Mouse (Mus musculus): ENCODE measurements around the gene Gm20388. TPM values are rescaled to one million over a fixed set of nuclear protein-coding genes. Genes with fewer than 3 reads are reported as not detected.

Gm20388 gene
- polyA plus RNA-seq, 1 experiment, result 10.6 TPM

DNA sequence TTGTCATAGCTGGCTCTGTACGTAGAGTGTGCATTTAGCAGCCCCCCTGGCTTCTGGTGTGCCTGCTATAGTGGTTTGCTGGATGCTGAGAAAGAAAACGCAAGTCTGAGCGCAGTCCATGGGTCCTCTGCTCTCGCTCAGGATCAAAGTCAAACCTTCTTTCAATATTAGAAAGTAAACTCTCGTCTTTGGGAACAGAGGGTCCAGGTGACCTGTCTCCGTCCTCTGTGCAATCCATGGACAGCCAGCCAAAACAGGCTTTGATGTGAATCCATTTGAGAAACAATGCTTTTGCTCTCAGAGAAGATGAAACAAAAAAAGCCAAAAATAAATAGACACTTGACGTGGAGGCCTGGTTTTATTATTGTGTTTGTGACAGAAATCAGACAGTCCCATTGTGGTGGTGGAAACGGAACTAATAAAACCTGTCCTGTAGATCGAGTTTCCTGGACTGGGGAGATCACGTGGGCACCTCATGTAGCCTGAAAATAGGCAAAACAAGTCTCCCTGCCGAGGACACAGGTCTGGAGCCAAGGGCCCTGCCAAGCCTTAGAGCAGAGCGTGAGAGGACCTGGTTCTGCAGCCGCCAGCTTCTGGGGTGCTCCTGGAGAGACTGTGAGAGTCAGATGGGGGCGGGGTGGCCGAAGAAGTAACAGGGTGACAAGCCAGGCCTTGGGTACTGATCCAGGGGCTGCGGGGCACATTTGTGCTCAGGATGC is 3902.7 kb downstream of the Gm20388 start:
- TF ChIP-seq POLR2A (IDR thresholded peaks at IDR 0.05; ENCODE audit: borderline replicate concordance, control insufficient read depth, low read depth, low read length), result no peak
- TF ChIP-seq CTCF (IDR thresholded peaks at IDR 0.05; ENCODE audit: control insufficient read depth, insufficient read depth, low read length), result no peak
- H3K27ac ChIP-seq (ENCODE audit: control insufficient read depth, insufficient read depth, low read depth, low read length, poor library complexity), result no peak overlapping the region
- 64% methylated on average over 16 of the region's 16 CpGs for WGBS
- 0 out of 2 replicates have a peak, but pooled peaks cover 1% of the 10 kb centered on the region for H3K4me1 ChIP-seq (ENCODE audit: control insufficient read depth, insufficient read depth, low read length)
- no peak overlapping the region for H3K4me3 ChIP-seq (replicated peaks; ENCODE audit: control insufficient read depth, low read depth, low read length)

DNA sequence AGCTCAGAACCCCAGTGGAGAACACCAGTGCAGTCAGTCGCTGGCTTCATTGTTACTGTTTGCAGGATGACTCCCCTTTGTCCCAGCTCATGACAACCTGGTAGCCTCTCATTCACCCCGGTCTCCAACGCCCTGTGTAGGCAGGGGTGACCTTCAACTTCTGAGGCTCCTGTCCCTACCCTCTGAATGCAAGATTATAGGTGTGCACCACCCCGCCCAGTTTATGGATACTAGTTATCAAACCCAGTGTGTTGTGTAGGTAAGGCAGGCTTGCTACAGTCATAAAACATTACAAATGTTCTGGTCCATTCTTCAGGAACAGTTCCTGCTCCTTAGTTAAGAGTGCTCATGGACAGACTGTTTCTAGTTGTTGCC is 3903.2 kb downstream of the Gm20388 start:
- 75% methylated on average over 4 of the region's 4 CpGs for WGBS
- Histone ChIP-seq H3K27ac (ENCODE audit: control insufficient read depth, insufficient read depth, low read depth, low read length, poor library complexity) (no peak overlapping the region), H3K4me3 (replicated peaks; ENCODE audit: control insufficient read depth, low read depth, low read length) (no peak overlapping the region), H3K4me1 (ENCODE audit: control insufficient read depth, insufficient read depth, low read length) (0 out of 2 replicates have a peak, but pooled peaks cover 1% of the 10 kb centered on the region)
- TF ChIP-seq POLR2A (IDR thresholded peaks at IDR 0.05; ENCODE audit: borderline replicate concordance, control insufficient read depth, low read depth, low read length) (no peak), CTCF (IDR thresholded peaks at IDR 0.05; ENCODE audit: control insufficient read depth, insufficient read depth, low read length) (no peak)

GRCm38 (mm10) chr8:123815325-123815724 is 3904.7 kb downstream of the Gm20388 start:
- H3K4me3 ChIP-seq (replicated peaks; ENCODE audit: control insufficient read depth, low read depth, low read length), result no peak overlapping the region
- H3K27ac ChIP-seq (ENCODE audit: control insufficient read depth, insufficient read depth, low read depth, low read length, poor library complexity), result no peak overlapping the region
- 0 out of 2 replicates have a peak, but pooled peaks cover 1% of the 10 kb centered on the region for H3K4me1 ChIP-seq (ENCODE audit: control insufficient read depth, insufficient read depth, low read length)
- 92% methylated on average over 11 of the region's 11 CpGs for WGBS
- TF ChIP-seq POLR2A (IDR thresholded peaks at IDR 0.05; ENCODE audit: borderline replicate concordance, control insufficient read depth, low read depth, low read length), result no peak
- TF ChIP-seq CTCF (IDR thresholded peaks at IDR 0.05; ENCODE audit: control insufficient read depth, insufficient read depth, low read length), result no peak

GRCm38 (mm10) chr8:123816939-123817338 is 3906.3 kb downstream of the Gm20388 start:
- TF ChIP-seq CTCF (IDR thresholded peaks at IDR 0.05; ENCODE audit: control insufficient read depth, insufficient read depth, low read length) (no peak), POLR2A (IDR thresholded peaks at IDR 0.05; ENCODE audit: borderline replicate concordance, control insufficient read depth, low read depth, low read length) (no peak)
- no peaks in the 10 kb centered on the region for H3K4me1 ChIP-seq (ENCODE audit: control insufficient read depth, insufficient read depth, low read length)
- no peak overlapping the region for H3K4me3 ChIP-seq (replicated peaks; ENCODE audit: control insufficient read depth, low read depth, low read length)
- H3K27ac ChIP-seq (ENCODE audit: control insufficient read depth, insufficient read depth, low read depth, low read length, poor library complexity), result no peak overlapping the region
- 84% methylated on average over 8 of the region's 8 CpGs for WGBS

GRCm38 (mm10) chr8:123817747-123818146 is 3907.1 kb downstream of the Gm20388 start:
- WGBS, result 88% methylated on average over 11 of the region's 11 CpGs
- no peak overlapping the region for H3K27ac ChIP-seq (ENCODE audit: control insufficient read depth, insufficient read depth, low read depth, low read length, poor library complexity)
- no peak for TF ChIP-seq POLR2A (IDR thresholded peaks at IDR 0.05; ENCODE audit: borderline replicate concordance, control insufficient read depth, low read depth, low read length)
- peak; percentile 35; the same call in 1 of the 2 replicates for TF ChIP-seq CTCF (IDR thresholded peaks at IDR 0.05; ENCODE audit: control insufficient read depth, insufficient read depth, low read length)
- H3K4me1 ChIP-seq (ENCODE audit: control insufficient read depth, insufficient read depth, low read length), result no peaks in the 10 kb centered on the region
- H3K4me3 ChIP-seq (replicated peaks; ENCODE audit: control insufficient read depth, low read depth, low read length), result no peak overlapping the region

DNA sequence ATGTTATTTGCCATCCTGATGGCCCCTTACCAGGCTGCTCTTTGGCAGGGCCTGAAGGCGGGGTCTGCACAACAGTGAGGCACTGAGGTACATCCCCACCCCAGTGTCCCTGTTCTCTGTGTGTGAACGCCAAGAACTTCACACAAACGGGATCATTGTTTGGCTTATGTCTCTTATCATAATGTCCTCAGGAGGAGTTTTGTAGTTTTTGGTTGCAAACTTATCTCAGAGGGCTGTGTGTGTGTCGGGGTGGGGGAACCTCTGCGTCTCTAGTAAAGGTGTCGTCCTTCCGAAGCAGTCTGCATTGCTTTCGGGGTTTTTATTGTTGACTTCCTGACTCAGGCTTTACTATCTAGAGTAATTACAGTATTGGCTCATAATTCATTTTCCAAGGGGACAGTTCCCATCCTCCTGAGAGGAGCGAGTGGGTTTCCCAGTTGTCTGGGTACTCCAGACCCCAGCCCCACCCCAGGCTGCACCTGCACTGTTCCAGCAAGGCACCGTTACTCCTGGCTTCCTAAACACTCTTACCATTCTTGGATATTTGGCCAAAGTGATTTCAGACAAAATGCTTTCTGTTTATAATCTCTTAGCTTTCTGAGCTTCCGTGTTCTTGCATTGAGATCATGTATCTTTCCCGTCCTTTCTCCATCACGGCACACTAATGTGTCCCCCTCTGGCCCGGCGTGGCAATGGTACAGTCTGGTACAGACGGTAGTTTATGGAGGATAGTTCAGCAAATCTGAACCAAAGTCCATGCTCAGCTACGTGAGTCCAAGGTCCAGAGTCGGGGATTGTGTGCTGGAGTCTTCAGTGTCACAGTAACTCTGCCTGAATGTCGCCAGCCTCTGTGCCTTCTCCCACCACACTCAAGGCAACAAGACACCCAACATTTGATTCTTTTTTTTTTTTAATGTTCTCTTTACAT is 3909.3 kb downstream of the Gm20388 start:
- Histone ChIP-seq H3K27ac (ENCODE audit: control insufficient read depth, insufficient read depth, low read depth, low read length, poor library complexity) (no peak overlapping the region), H3K4me3 (replicated peaks; ENCODE audit: control insufficient read depth, low read depth, low read length) (no peak overlapping the region), H3K4me1 (ENCODE audit: control insufficient read depth, insufficient read depth, low read length) (no peaks in the 10 kb centered on the region; the same call in 1 of the 2 replicates)
- 71% methylated on average over 19 of the region's 19 CpGs for WGBS
- TF ChIP-seq CTCF (IDR thresholded peaks at IDR 0.05; ENCODE audit: control insufficient read depth, insufficient read depth, low read length) (no peak), POLR2A (IDR thresholded peaks at IDR 0.05; ENCODE audit: borderline replicate concordance, control insufficient read depth, low read depth, low read length) (no peak)

DNA sequence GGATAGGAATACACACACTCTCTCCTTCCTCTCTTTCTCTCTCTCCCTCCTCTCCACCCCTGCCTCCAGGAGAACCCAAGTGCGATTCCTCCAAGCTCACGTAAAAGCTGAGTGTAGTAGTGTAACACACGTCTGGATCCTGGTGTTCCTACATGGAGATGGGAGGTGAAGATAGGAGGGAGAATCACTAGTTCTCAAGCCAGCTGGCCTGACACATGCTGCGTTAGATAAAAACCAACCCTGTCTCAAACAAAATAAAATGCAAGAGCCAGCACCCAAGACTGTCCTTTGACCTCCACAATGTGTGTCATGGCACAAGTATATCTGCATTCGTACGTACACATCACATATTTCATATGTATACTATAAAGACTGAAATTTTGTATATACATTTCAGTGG is 3910.1 kb downstream of the Gm20388 start:
- Histone ChIP-seq H3K4me3 (replicated peaks; ENCODE audit: control insufficient read depth, low read depth, low read length) (no peak overlapping the region), H3K27ac (ENCODE audit: control insufficient read depth, insufficient read depth, low read depth, low read length, poor library complexity) (no peak overlapping the region), H3K4me1 (ENCODE audit: control insufficient read depth, insufficient read depth, low read length) (no peaks in the 10 kb centered on the region; the same call in 1 of the 2 replicates)
- TF ChIP-seq POLR2A (IDR thresholded peaks at IDR 0.05; ENCODE audit: borderline replicate concordance, control insufficient read depth, low read depth, low read length) (no peak), CTCF (IDR thresholded peaks at IDR 0.05; ENCODE audit: control insufficient read depth, insufficient read depth, low read length) (no peak)
- WGBS, result 72% methylated on average over 6 of the region's 6 CpGs

DNA sequence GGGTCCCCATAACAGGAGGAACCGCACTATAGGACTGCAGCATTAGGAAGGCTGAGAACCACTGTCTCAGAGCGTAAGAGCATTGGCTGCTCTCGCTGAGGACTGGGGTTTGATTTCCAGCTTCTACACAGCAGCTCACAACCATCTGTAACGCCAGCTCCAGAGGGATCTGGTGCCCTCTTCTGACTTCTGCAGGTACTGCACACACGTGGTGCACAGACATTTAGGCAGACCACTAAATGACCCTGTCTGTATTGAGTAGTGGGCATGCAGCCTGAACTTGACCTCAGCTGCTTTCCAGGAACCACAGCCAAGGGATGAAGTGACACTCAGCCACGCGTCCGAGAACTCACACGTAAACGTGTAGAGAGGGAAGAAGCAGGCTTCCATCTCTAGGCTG is 3912.5 kb downstream of the Gm20388 start:
- Histone ChIP-seq H3K4me3 (replicated peaks; ENCODE audit: control insufficient read depth, low read depth, low read length) (no peak overlapping the region), H3K27ac (ENCODE audit: control insufficient read depth, insufficient read depth, low read depth, low read length, poor library complexity) (no peak overlapping the region), H3K4me1 (ENCODE audit: control insufficient read depth, insufficient read depth, low read length) (no peaks in the 10 kb centered on the region; the same call in 1 of the 2 replicates)
- TF ChIP-seq CTCF (IDR thresholded peaks at IDR 0.05; ENCODE audit: control insufficient read depth, insufficient read depth, low read length) (peak; percentile 27; the same call in 1 of the 2 replicates), POLR2A (IDR thresholded peaks at IDR 0.05; ENCODE audit: borderline replicate concordance, control insufficient read depth, low read depth, low read length) (no peak)
- 77% methylated on average over 10 of the region's 10 CpGs for WGBS

Measured in bone marrow, adult 2 months (tissue).